In the genomic region with DNA sequence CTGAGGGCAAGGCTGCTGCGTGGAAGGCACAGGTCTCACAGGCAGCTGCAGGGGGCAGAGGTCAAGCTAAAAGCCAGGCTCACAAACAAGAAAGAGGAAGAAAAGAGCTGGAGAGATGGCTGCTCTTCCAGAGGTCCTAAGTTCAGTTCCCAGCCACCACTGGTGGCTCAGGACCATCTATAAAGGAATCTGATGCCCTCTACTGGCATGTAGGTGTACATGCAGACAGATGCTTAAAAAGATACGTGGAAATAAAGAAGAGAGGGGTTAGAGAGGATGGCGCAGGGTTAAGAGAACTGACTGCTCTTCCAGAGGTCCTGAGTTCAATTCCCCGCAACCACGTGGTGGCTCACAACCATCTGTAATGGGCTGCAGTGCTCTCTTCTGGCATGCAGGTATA, we compare ENCODE assay signal across 18 mouse cellular contexts. TPM values are rescaled to one million over a fixed set of nuclear protein-coding genes. Genes with fewer than 3 reads are reported as not detected.
DNase-seq lines count a peak whose midpoint lies in the region; ATAC-seq and TF ChIP-seq lines count a peak whose summit lies in the region.
"Had no signal": no experiment of that assay in that cellular context is flagged by ENCODE, and none has a peak within 500 bp of the region (broad histone marks: within the 10 kb centered on the region; RNA-seq: fewer than 3 reads in every experiment).

No protein-coding gene starts in this region.

- peak; percentile 53 for TF ChIP-seq CTCF in forebrain, postnatal 0 days (IDR thresholded peaks at IDR 0.05; ENCODE audit: low read depth)
- peak; percentile 52 for TF ChIP-seq CTCF in lung, embryonic 14.5 days (IDR thresholded peaks at IDR 0.05; ENCODE audit: low read depth)
- TF ChIP-seq CTCF in G1E (IDR thresholded peaks at IDR 0.05; ENCODE audit: low read depth, low read length): 0 out of 2 replicates have a peak, but pooled peaks have one; percentile 28

- 60% methylated on average over 5 of the region's 5 CpGs for WGBS in forebrain, postnatal 0 days
- 62% methylated on average over 5 of the region's 5 CpGs for WGBS in forebrain, embryonic 16.5 days
- 53% methylated on average over 5 of the region's 5 CpGs for WGBS in lung, embryonic 14.5 days
- WGBS in forebrain, embryonic 13.5 days: 54% methylated on average over 5 of the region's 5 CpGs

- H3K27me3 ChIP-seq in forebrain, postnatal 0 days (ENCODE audit: insufficient read depth, low read length): no peaks in the 10 kb centered on the region
- H3K27me3 ChIP-seq in forebrain, embryonic 16.5 days (replicated peaks; ENCODE audit: control insufficient read depth, insufficient read depth, low read length): no peaks in the 10 kb centered on the region
- H3K27me3 ChIP-seq in lung, embryonic 14.5 days (ENCODE audit: insufficient read depth, low read length): no peaks in the 10 kb centered on the region
- H3K27me3 ChIP-seq in G1E (ENCODE audit: insufficient read depth, low read length): 0 out of 2 replicates have a peak, but pooled peaks cover 3% of the 10 kb centered on the region
- no peaks in the 10 kb centered on the region for H3K27me3 ChIP-seq in forebrain, embryonic 13.5 days

- no peak for DNase-seq in forebrain, postnatal 0 days
- peak; percentile 46 for DNase-seq in lung, embryonic 14.5 days
- DNase-seq in lung, postnatal 25 days (ENCODE audit: low spot score): no peak
- no peak for DNase-seq in G1E (ENCODE audit: low spot score)
- DNase-seq in right cerebral cortex, postnatal 25 days: no peak
- DNase-seq: adrenal gland, postnatal 10 days; cerebellum, adult 18-20 months; heart, postnatal 36 days; kidney, postnatal 14 days; lung, adult 18-20 months; right cerebral cortex, adult 18-20 months had no signal

- H3K4me2 ChIP-seq in forebrain, postnatal 0 days (ENCODE audit: low read depth): no peak overlapping the region
- H3K4me2 ChIP-seq in forebrain, embryonic 16.5 days (ENCODE audit: low read length): no peak overlapping the region
- no peak overlapping the region for H3K4me2 ChIP-seq in lung, embryonic 14.5 days
- H3K4me2 ChIP-seq in forebrain, embryonic 13.5 days: no peak overlapping the region

- no peak overlapping the region for H3K27ac ChIP-seq in forebrain, postnatal 0 days (ENCODE audit: low read depth, low read length)
- H3K27ac ChIP-seq in forebrain, embryonic 16.5 days (ENCODE audit: low read length): no peak overlapping the region
- H3K27ac ChIP-seq in lung, embryonic 14.5 days (ENCODE audit: low read depth): no peak overlapping the region
- H3K27ac ChIP-seq in forebrain, embryonic 13.5 days: no peak overlapping the region

- H3K36me3 ChIP-seq in forebrain, postnatal 0 days (ENCODE audit: insufficient read depth): peaks cover 22% of the 10 kb centered on the region
- peaks cover 9% of the 10 kb centered on the region for H3K36me3 ChIP-seq in forebrain, embryonic 16.5 days (ENCODE audit: control insufficient read depth, insufficient read depth)
- H3K36me3 ChIP-seq in lung, embryonic 14.5 days (ENCODE audit: insufficient read depth): peaks cover 61% of the 10 kb centered on the region
- peaks cover 74% of the 10 kb centered on the region for H3K36me3 ChIP-seq in G1E (replicated peaks)
- H3K36me3 ChIP-seq in forebrain, embryonic 13.5 days (ENCODE audit: poor library complexity, severe bottlenecking): peaks cover 60% of the 10 kb centered on the region

- no peak overlapping the region for H3K4me3 ChIP-seq in forebrain, postnatal 0 days (ENCODE audit: low read depth, low read length)
- no peak overlapping the region for H3K4me3 ChIP-seq in forebrain, embryonic 16.5 days (replicated peaks; ENCODE audit: low read length)
- no peak overlapping the region for H3K4me3 ChIP-seq in lung, embryonic 14.5 days (ENCODE audit: low read depth, low read length)
- H3K4me3 ChIP-seq in G1E (ENCODE audit: low read depth, low read length): no peak overlapping the region
- no peak overlapping the region for H3K4me3 ChIP-seq in forebrain, embryonic 13.5 days
- H3K4me3 ChIP-seq: myocyte had no signal

- H3K4me1 ChIP-seq in forebrain, postnatal 0 days (ENCODE audit: insufficient read depth): no peaks in the 10 kb centered on the region
- H3K4me1 ChIP-seq in forebrain, embryonic 16.5 days (replicated peaks; ENCODE audit: control insufficient read depth, insufficient read depth, low read length): no peaks in the 10 kb centered on the region
- no peaks in the 10 kb centered on the region for H3K4me1 ChIP-seq in lung, embryonic 14.5 days (ENCODE audit: insufficient read depth)
- peaks cover 2% of the 10 kb centered on the region; the same call in 1 of the 2 replicates for H3K4me1 ChIP-seq in G1E (ENCODE audit: insufficient read depth, low read depth, low read length)
- no peaks in the 10 kb centered on the region for H3K4me1 ChIP-seq in forebrain, embryonic 13.5 days

- no peaks in the 10 kb centered on the region for H3K9me3 ChIP-seq in forebrain, postnatal 0 days (ENCODE audit: low read length)
- no peaks in the 10 kb centered on the region for H3K9me3 ChIP-seq in forebrain, embryonic 16.5 days (ENCODE audit: control insufficient read depth, low read length)
- H3K9me3 ChIP-seq in lung, embryonic 14.5 days (ENCODE audit: low read depth, low read length): no peaks in the 10 kb centered on the region
- H3K9me3 ChIP-seq in G1E (replicated peaks): no peaks in the 10 kb centered on the region
- H3K9me3 ChIP-seq in forebrain, embryonic 13.5 days (replicated peaks): no peaks in the 10 kb centered on the region

- ATAC-seq in forebrain, postnatal 0 days: no peak
- ATAC-seq in forebrain, embryonic 16.5 days: no peak
- no peak for ATAC-seq in lung, embryonic 14.5 days (ENCODE audit: insufficient read depth)
- ATAC-seq in G1E (ENCODE audit: extremely low read depth, insufficient number of reproducible peaks, low FRiP score, poor library complexity, severe bottlenecking): no peak
- ATAC-seq in megakaryocyte progenitor cell, adult 5-6 weeks (replicated peaks; ENCODE audit: poor library complexity): peak; percentile 62
- no peak for ATAC-seq in forebrain, embryonic 13.5 days

- H3K9ac ChIP-seq in forebrain, postnatal 0 days: no peak overlapping the region
- H3K9ac ChIP-seq in forebrain, embryonic 16.5 days (replicated peaks; ENCODE audit: low read depth, low read length): no peak overlapping the region
- H3K9ac ChIP-seq in lung, embryonic 14.5 days: no peak overlapping the region
- no peak overlapping the region for H3K9ac ChIP-seq in forebrain, embryonic 13.5 days

RNA-seq across cellular contexts. Expression of a gene that starts 14.9 kb away (rescaled TPM):
- 24.2 and 25.8 TPM in 2 replicates for total RNA-seq in forebrain, postnatal 0 days (2014; rRNA removed)
- 24.3 and 26.8 TPM in 2 replicates for polyA plus RNA-seq in forebrain, postnatal 0 days (2015; fragmentation: Nextera tagmentation; extraction: Ambion mirVana)
- polyA plus RNA-seq in forebrain, embryonic 16.5 days (2015; fragmentation: Nextera tagmentation; extraction: Ambion mirVana): 19.8 and 23.3 TPM in 2 replicates
- 26.5 and 26.7 TPM in 2 replicates for polyA plus RNA-seq in lung, embryonic 14.5 days (2014; fragmentation: Nextera tagmentation; extraction: Ambion mirVana)
- total RNA-seq in G1E (2014; fragmentation: Nextera tagmentation) (9.1 and 12.0 TPM in 2 replicates), G1E (2017) (4.8 and 8.6 TPM in 2 replicates)
- 11.0 and 12.0 TPM in 2 replicates for polyA plus RNA-seq in G1E (2012)
- total RNA-seq in megakaryocyte progenitor cell, adult 5-6 weeks (2015): 61.3 and 68.9 TPM in 2 replicates
- total RNA-seq in megakaryocyte progenitor cell, adult 5-6 weeks (2017): 18.3 and 31.4 TPM in 2 replicates
- polyA plus RNA-seq in forebrain, embryonic 13.5 days (2015; fragmentation: Nextera tagmentation; extraction: Ambion mirVana): 16.8 and 16.9 TPM in 2 replicates

RNA-seq across cellular contexts. Expression of a gene that starts 15.0 kb away (rescaled TPM):
- 0.38 and 1.2 TPM in 2 replicates for total RNA-seq in forebrain, postnatal 0 days (2014; rRNA removed)
- 19.4 and 24.8 TPM in 2 replicates for polyA plus RNA-seq in forebrain, postnatal 0 days (2015; fragmentation: Nextera tagmentation; extraction: Ambion mirVana)
- polyA plus RNA-seq in forebrain, embryonic 16.5 days (2015; fragmentation: Nextera tagmentation; extraction: Ambion mirVana): 9.9 and 11.7 TPM in 2 replicates
- polyA plus RNA-seq in lung, embryonic 14.5 days (2014; fragmentation: Nextera tagmentation; extraction: Ambion mirVana): 2.6 and 2.9 TPM in 2 replicates
- total RNA-seq in G1E (2014; fragmentation: Nextera tagmentation) (not detected in 2 replicates), G1E (2017) (0.05 TPM in 1 of 2 replicates, not detected in the other)
- polyA plus RNA-seq in G1E (2012): not detected in 2 replicates
- 0.12 and 0.15 TPM in 2 replicates for total RNA-seq in megakaryocyte progenitor cell, adult 5-6 weeks (2015)
- total RNA-seq in megakaryocyte progenitor cell, adult 5-6 weeks (2017): not detected in 2 replicates
- polyA plus RNA-seq in forebrain, embryonic 13.5 days (2015; fragmentation: Nextera tagmentation; extraction: Ambion mirVana): 4.7 and 5.1 TPM in 2 replicates

RNA-seq across cellular contexts. Expression of a gene that starts 26.4 kb away (rescaled TPM):
- total RNA-seq in forebrain, postnatal 0 days (2014; rRNA removed): 41.1 and 49.8 TPM in 2 replicates
- 42.1 and 48.6 TPM in 2 replicates for polyA plus RNA-seq in forebrain, postnatal 0 days (2015; fragmentation: Nextera tagmentation; extraction: Ambion mirVana)
- polyA plus RNA-seq in forebrain, embryonic 16.5 days (2015; fragmentation: Nextera tagmentation; extraction: Ambion mirVana): 79.8 and 80.2 TPM in 2 replicates
- polyA plus RNA-seq in lung, embryonic 14.5 days (2014; fragmentation: Nextera tagmentation; extraction: Ambion mirVana): 96.6 and 121 TPM in 2 replicates
- total RNA-seq in G1E (2014; fragmentation: Nextera tagmentation) (52.7 and 69.8 TPM in 2 replicates), G1E (2017) (79.2 and 85.9 TPM in 2 replicates)
- polyA plus RNA-seq in G1E (2012): 211 and 326 TPM in 2 replicates
- 35.8 and 43.4 TPM in 2 replicates for total RNA-seq in megakaryocyte progenitor cell, adult 5-6 weeks (2015)
- 40.0 and 44.3 TPM in 2 replicates for total RNA-seq in megakaryocyte progenitor cell, adult 5-6 weeks (2017)
- 89.6 and 99.1 TPM in 2 replicates for polyA plus RNA-seq in forebrain, embryonic 13.5 days (2015; fragmentation: Nextera tagmentation; extraction: Ambion mirVana)

RNA-seq across cellular contexts. Expression of a gene that starts 26.5 kb away (rescaled TPM):
- total RNA-seq in forebrain, postnatal 0 days (2014; rRNA removed): 0.31 and 0.43 TPM in 2 replicates
- polyA plus RNA-seq in forebrain, postnatal 0 days (2015; fragmentation: Nextera tagmentation; extraction: Ambion mirVana): not detected in 2 replicates
- polyA plus RNA-seq in forebrain, embryonic 16.5 days (2015; fragmentation: Nextera tagmentation; extraction: Ambion mirVana): not detected in 2 replicates
- not detected in 2 replicates for polyA plus RNA-seq in lung, embryonic 14.5 days (2014; fragmentation: Nextera tagmentation; extraction: Ambion mirVana)
- total RNA-seq in G1E (2014; fragmentation: Nextera tagmentation): not detected in 2 replicates
- not detected in 2 replicates for total RNA-seq in G1E (2017)
- polyA plus RNA-seq in G1E (2012): not detected in 2 replicates
- not detected in 2 replicates for total RNA-seq in megakaryocyte progenitor cell, adult 5-6 weeks (2015)
- not detected in 2 replicates for total RNA-seq in megakaryocyte progenitor cell, adult 5-6 weeks (2017)
- polyA plus RNA-seq in forebrain, embryonic 13.5 days (2015; fragmentation: Nextera tagmentation; extraction: Ambion mirVana): not detected in 2 replicates
- total RNA-seq: adrenal gland, postnatal 10 days; ES-E14; gastrocnemius, adult 8-10 months; heart, postnatal 36 days; left cerebral cortex, postnatal 10 days had no signal

RNA-seq across cellular contexts. Expression of a gene that starts 38.1 kb away (rescaled TPM):
- 0.15 TPM in 1 of 2 replicates, not detected in the other for total RNA-seq in forebrain, postnatal 0 days (2014; rRNA removed)
- not detected in 2 replicates for polyA plus RNA-seq in forebrain, postnatal 0 days (2015; fragmentation: Nextera tagmentation; extraction: Ambion mirVana)
- not detected in 2 replicates for polyA plus RNA-seq in forebrain, embryonic 16.5 days (2015; fragmentation: Nextera tagmentation; extraction: Ambion mirVana)
- 0.14 and 0.33 TPM in 2 replicates for polyA plus RNA-seq in lung, embryonic 14.5 days (2014; fragmentation: Nextera tagmentation; extraction: Ambion mirVana)
- total RNA-seq in G1E (2014; fragmentation: Nextera tagmentation) (2.3 and 8.0 TPM in 2 replicates), G1E (2017) (1.1 and 1.4 TPM in 2 replicates)
- 4.9 and 6.0 TPM in 2 replicates for polyA plus RNA-seq in G1E (2012)
- total RNA-seq in megakaryocyte progenitor cell, adult 5-6 weeks (2015): 3.6 and 4.5 TPM in 2 replicates
- total RNA-seq in megakaryocyte progenitor cell, adult 5-6 weeks (2017): 10.4 and 11.5 TPM in 2 replicates
- not detected in 2 replicates for polyA plus RNA-seq in forebrain, embryonic 13.5 days (2015; fragmentation: Nextera tagmentation; extraction: Ambion mirVana)
